Mouse (Mus musculus): ENCODE data around the gene Abcd3.

Abcd3 gene

GRCm38 (mm10) chr3:121713151-121713701, 101.9 kb downstream of the Abcd3 start:
- no peak for DNase-seq (ENCODE audit: low spot score in 2 of 2)

GRCm38 (mm10) chr3:121712222-121712621, 102.9 kb downstream of the Abcd3 start:
- no peak for DNase-seq (ENCODE audit: low spot score in 2 of 2)

DNA sequence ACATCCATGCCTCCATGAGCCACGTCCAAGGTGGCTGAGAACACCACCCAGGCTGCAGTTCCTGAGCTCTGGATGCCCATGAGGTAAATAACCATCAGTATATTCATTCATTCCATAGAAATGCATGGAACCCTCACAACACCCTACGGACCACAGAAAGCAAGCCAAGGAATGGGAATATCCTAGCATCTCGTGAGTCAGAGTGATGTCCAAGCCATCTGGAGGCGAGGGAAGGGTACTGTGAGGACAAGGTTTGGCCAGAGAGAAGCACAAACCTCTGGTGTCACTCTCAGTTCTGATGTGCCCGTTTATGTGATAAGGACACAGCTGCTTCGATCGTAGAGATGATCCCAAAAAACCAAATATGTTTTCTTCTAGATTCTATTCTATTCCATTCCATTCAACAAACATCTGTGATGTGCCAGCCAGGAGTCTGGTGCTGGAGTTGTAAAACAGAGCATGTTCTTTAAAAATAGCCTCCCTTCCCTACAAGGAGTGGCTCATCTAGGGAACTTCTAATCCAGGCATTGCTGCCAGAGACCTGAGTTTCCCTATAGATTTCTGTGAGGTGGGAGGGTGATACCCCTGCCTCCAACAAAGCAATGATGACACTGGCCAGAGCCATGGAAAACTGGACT, 104.1 kb downstream of the Abcd3 start:
- no peak for DNase-seq (ENCODE audit: low spot score in 2 of 2)

Measured in natural killer cell, adult 2 months (primary cell).